In the genomic region with DNA sequence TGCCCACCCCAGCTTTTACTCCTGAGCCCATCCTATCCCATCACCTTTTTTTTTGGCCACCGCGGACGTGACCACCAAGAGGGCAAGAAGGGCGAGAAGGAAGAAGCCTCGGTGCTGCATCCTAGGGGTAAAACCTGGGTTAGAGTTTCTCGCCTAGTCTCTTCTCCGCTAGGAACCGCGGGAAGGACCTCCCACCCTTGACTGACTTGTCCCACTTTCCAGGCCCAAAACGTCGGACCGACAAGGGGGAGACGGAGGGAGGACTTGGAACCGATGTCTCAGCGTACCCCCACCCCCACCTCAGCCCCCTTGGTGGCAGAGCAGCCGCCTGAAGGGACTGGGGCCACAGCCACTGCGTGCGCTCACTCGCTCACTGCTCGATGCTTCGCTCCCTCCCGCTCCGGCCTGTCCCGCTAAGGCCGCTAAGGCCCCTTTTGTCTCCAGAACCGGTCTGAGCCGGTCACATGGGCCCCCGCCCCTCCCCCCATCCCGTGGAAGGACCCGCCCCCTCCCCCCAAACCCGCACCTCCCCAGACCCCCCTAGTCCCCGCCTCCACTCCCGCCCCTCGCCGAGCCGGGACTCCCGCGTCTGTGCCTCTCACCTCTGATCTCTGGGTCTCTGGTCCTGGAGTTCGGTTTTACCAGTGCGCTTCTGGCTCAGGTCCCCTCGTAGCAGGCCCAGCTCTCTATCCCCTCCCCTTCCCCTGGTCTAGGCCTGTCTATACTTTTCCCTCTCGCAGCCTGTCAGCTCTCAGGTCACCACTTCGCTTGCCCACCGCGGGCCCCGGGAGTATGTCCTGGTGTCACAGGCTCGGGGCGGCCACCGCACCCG, we compare ENCODE assay signal across 9 mouse cellular contexts. TPM values are rescaled to one million over a fixed set of nuclear protein-coding genes. Genes with fewer than 3 reads are reported as not detected.
DNase-seq lines count a peak whose midpoint lies in the region; ATAC-seq and TF ChIP-seq lines count a peak whose summit lies in the region.
"Had no signal": no experiment of that assay in that cellular context is flagged by ENCODE, and none has a peak within 500 bp of the region (broad histone marks: within the 10 kb centered on the region; RNA-seq: fewer than 3 reads in every experiment).

No protein-coding gene starts in this region.

- no peaks in the 10 kb centered on the region for H3K27me3 ChIP-seq in embryonic facial prominence, embryonic 11.5 days (ENCODE audit: control insufficient read depth, insufficient read depth, low read length)
- H3K27me3 ChIP-seq in hindbrain, embryonic 16.5 days (replicated peaks; ENCODE audit: control insufficient read depth, insufficient read depth, low read length): 0 out of 2 replicates have a peak, but pooled peaks cover 5% of the 10 kb centered on the region
- H3K27me3 ChIP-seq in lung, postnatal 0 days (replicated peaks; ENCODE audit: insufficient read depth, low read length): no peaks in the 10 kb centered on the region
- no peaks in the 10 kb centered on the region for H3K27me3 ChIP-seq in stomach, postnatal 0 days (ENCODE audit: control insufficient read depth, insufficient read depth, low read length)

- peak overlapping the region; percentile 99 for H3K9ac ChIP-seq in embryonic facial prominence, embryonic 11.5 days (replicated peaks; ENCODE audit: low read length)
- peak overlapping the region; percentile 73 for H3K9ac ChIP-seq in hindbrain, embryonic 16.5 days (ENCODE audit: low read depth, low read length)
- H3K9ac ChIP-seq in lung, postnatal 0 days (replicated peaks; ENCODE audit: low read depth): peak overlapping the region; percentile 32; the same call in 1 of the 2 replicates
- H3K9ac ChIP-seq in stomach, postnatal 0 days (ENCODE audit: low read length): peak overlapping the region; percentile 78

- ATAC-seq in embryonic facial prominence, embryonic 11.5 days (replicated peaks; ENCODE audit: insufficient number of reproducible peaks, low FRiP score, low TSS enrichment, low read depth): peak; percentile 64
- peak; percentile 73 for ATAC-seq in hindbrain, embryonic 16.5 days
- ATAC-seq in lung, postnatal 0 days: peak; percentile 55
- peak; percentile 49; the same call in 1 of the 2 replicates for ATAC-seq in stomach, postnatal 0 days (ENCODE audit: low FRiP score, low TSS enrichment)

- under 1% methylated on average over 48 of the region's 50 CpGs for WGBS in embryonic facial prominence, embryonic 11.5 days
- 1% methylated on average over 41 of the region's 50 CpGs for WGBS in hindbrain, embryonic 16.5 days
- 5% methylated on average over 41 of the region's 50 CpGs for WGBS in lung, postnatal 0 days
- WGBS in stomach, postnatal 0 days: 6% methylated on average over 45 of the region's 50 CpGs

- H3K27ac ChIP-seq in embryonic facial prominence, embryonic 11.5 days (replicated peaks; ENCODE audit: low read depth, low read length): peak overlapping the region; percentile 98
- peak overlapping the region; percentile 71 for H3K27ac ChIP-seq in hindbrain, embryonic 16.5 days (ENCODE audit: low read depth, low read length)
- H3K27ac ChIP-seq in lung, postnatal 0 days (ENCODE audit: low read length): no peak overlapping the region
- peak overlapping the region; percentile 81 for H3K27ac ChIP-seq in stomach, postnatal 0 days (replicated peaks)

- peaks cover 17% of the 10 kb centered on the region for H3K4me1 ChIP-seq in embryonic facial prominence, embryonic 11.5 days (ENCODE audit: control insufficient read depth, insufficient read depth, low read length)
- H3K4me1 ChIP-seq in hindbrain, embryonic 16.5 days (ENCODE audit: control insufficient read depth, insufficient read depth, low read depth, low read length): peaks cover 18% of the 10 kb centered on the region
- peaks cover 13% of the 10 kb centered on the region; the same call in 1 of the 2 replicates for H3K4me1 ChIP-seq in lung, postnatal 0 days (ENCODE audit: insufficient read depth, low read depth, low read length)
- peaks cover 5% of the 10 kb centered on the region for H3K4me1 ChIP-seq in stomach, postnatal 0 days (replicated peaks; ENCODE audit: control insufficient read depth, insufficient read depth)

- DNase-seq in gastrocnemius, postnatal 10 days: peak; percentile 64
- no peak for DNase-seq in gastrocnemius, adult 8-10 months (ENCODE audit: low spot score in 2 of 2)
- DNase-seq in ES-CJ7 (ENCODE audit: low read depth, low spot score): peak; percentile 93
- DNase-seq in embryonic facial prominence, embryonic 11.5 days (ENCODE audit: low spot score): peak; percentile 93
- DNase-seq in lung, postnatal 0 days (ENCODE audit: low spot score): peak; percentile 63
- DNase-seq in stomach, postnatal 0 days (ENCODE audit: low spot score): peak; percentile 61
- DNase-seq in left cerebral cortex, adult 18-20 months (ENCODE audit: low spot score in 2 of 2): no peak

- no peaks in the 10 kb centered on the region; the same call in 1 of the 2 replicates for H3K36me3 ChIP-seq in embryonic facial prominence, embryonic 11.5 days (replicated peaks; ENCODE audit: control insufficient read depth, insufficient read depth, low read depth, low read length)
- H3K36me3 ChIP-seq in hindbrain, embryonic 16.5 days (ENCODE audit: control insufficient read depth, insufficient read depth, low read length): peaks cover 4% of the 10 kb centered on the region
- H3K36me3 ChIP-seq in lung, postnatal 0 days (ENCODE audit: insufficient read depth, low read length): peaks cover 11% of the 10 kb centered on the region
- H3K36me3 ChIP-seq in stomach, postnatal 0 days (ENCODE audit: control insufficient read depth, insufficient read depth, low read length): peaks cover 12% of the 10 kb centered on the region

- peak overlapping the region; percentile 86 for H3K4me2 ChIP-seq in embryonic facial prominence, embryonic 11.5 days (ENCODE audit: low read depth, low read length)
- peak overlapping the region; percentile 58 for H3K4me2 ChIP-seq in hindbrain, embryonic 16.5 days (ENCODE audit: low read length)
- peak overlapping the region; percentile 61 for H3K4me2 ChIP-seq in lung, postnatal 0 days (replicated peaks; ENCODE audit: low read depth, low read length)
- H3K4me2 ChIP-seq in stomach, postnatal 0 days (replicated peaks; ENCODE audit: low read depth): peak overlapping the region; percentile 64

- no peaks in the 10 kb centered on the region for H3K9me3 ChIP-seq in embryonic facial prominence, embryonic 11.5 days (replicated peaks; ENCODE audit: control insufficient read depth, low read length)
- H3K9me3 ChIP-seq in hindbrain, embryonic 16.5 days (ENCODE audit: control insufficient read depth, low read length): no peaks in the 10 kb centered on the region
- H3K9me3 ChIP-seq in lung, postnatal 0 days (ENCODE audit: low read length): no peaks in the 10 kb centered on the region
- H3K9me3 ChIP-seq in stomach, postnatal 0 days (ENCODE audit: control insufficient read depth, low read length): no peaks in the 10 kb centered on the region

- TF ChIP-seq CTCF in lung, postnatal 0 days (IDR thresholded peaks at IDR 0.05): no peak
- no peak for TF ChIP-seq CTCF in stomach, postnatal 0 days (IDR thresholded peaks at IDR 0.05; ENCODE audit: low read depth)

- TF ChIP-seq EP300 in lung, postnatal 0 days (IDR thresholded peaks at IDR 0.05): no peak
- no peak for TF ChIP-seq EP300 in stomach, postnatal 0 days (optimal IDR thresholded peaks at IDR 0.05)

- H3K4me3 ChIP-seq in embryonic facial prominence, embryonic 11.5 days (ENCODE audit: low read depth, low read length): peak overlapping the region; percentile 87
- H3K4me3 ChIP-seq in hindbrain, embryonic 16.5 days (ENCODE audit: low read length): peak overlapping the region; percentile 52
- H3K4me3 ChIP-seq in lung, postnatal 0 days (ENCODE audit: low read depth, low read length): peak overlapping the region; percentile 39
- peak overlapping the region; percentile 49 for H3K4me3 ChIP-seq in stomach, postnatal 0 days (ENCODE audit: low read depth, low read length)

RNA-seq across cellular contexts. Expression of a gene that starts 0.6 kb away (rescaled TPM):
- total RNA-seq in gastrocnemius, postnatal 10 days (2021): 10 to 100 TPM; 43.3 to 55.2 TPM
- under 1 TPM in 3 of 4 experiments, not detected in 1; 0.44 to 0.46 (median 0.45) TPM for total RNA-seq in gastrocnemius, adult 8-10 months (2022)
- polyA plus RNA-seq in embryonic facial prominence, embryonic 11.5 days (2014; fragmentation: Nextera tagmentation; extraction: Ambion mirVana): 1,845 and 1,892 TPM in 2 replicates
- polyA plus RNA-seq in hindbrain, embryonic 16.5 days (2015; fragmentation: Nextera tagmentation; extraction: Ambion mirVana): 160 and 182 TPM in 2 replicates
- 101 and 104 TPM in 2 replicates for polyA plus RNA-seq in lung, postnatal 0 days (2015; fragmentation: Nextera tagmentation; extraction: Ambion mirVana)
- 157 and 170 TPM in 2 replicates for polyA plus RNA-seq in stomach, postnatal 0 days (2015; fragmentation: Nextera tagmentation; extraction: Ambion mirVana)
- total RNA-seq in left cerebral cortex, adult 18-20 months (2021): 10 to 100 TPM; 19.0 to 23.8 TPM
- total RNA-seq: hematopoietic stem cell, adult 5-6 weeks had no signal

RNA-seq across cellular contexts. Expression of a gene that starts 4.5 kb away (rescaled TPM):
- under 1 TPM in 1 of 2 experiments, not detected in 1; 0.16 TPM for total RNA-seq in gastrocnemius, postnatal 10 days (2021)
- not detected for total RNA-seq in gastrocnemius, adult 8-10 months (2022)
- polyA plus RNA-seq in embryonic facial prominence, embryonic 11.5 days (2014; fragmentation: Nextera tagmentation; extraction: Ambion mirVana): 0.20 and 0.34 TPM in 2 replicates
- 1.5 TPM in 2 replicates for polyA plus RNA-seq in hindbrain, embryonic 16.5 days (2015; fragmentation: Nextera tagmentation; extraction: Ambion mirVana)
- polyA plus RNA-seq in lung, postnatal 0 days (2015; fragmentation: Nextera tagmentation; extraction: Ambion mirVana): 0.12 and 0.16 TPM in 2 replicates
- 0.08 and 0.16 TPM in 2 replicates for polyA plus RNA-seq in stomach, postnatal 0 days (2015; fragmentation: Nextera tagmentation; extraction: Ambion mirVana)
- 10 to 100 TPM; 56.6 to 61.4 TPM for total RNA-seq in left cerebral cortex, adult 18-20 months (2021)
- total RNA-seq: hematopoietic stem cell, adult 5-6 weeks had no signal

RNA-seq across cellular contexts. Expression of a gene that starts 14.0 kb away (rescaled TPM):
- total RNA-seq in gastrocnemius, postnatal 10 days (2021): not detected
- not detected for total RNA-seq in gastrocnemius, adult 8-10 months (2022)
- 0.28 TPM in 1 of 2 replicates, not detected in the other for polyA plus RNA-seq in embryonic facial prominence, embryonic 11.5 days (2014; fragmentation: Nextera tagmentation; extraction: Ambion mirVana)
- polyA plus RNA-seq in hindbrain, embryonic 16.5 days (2015; fragmentation: Nextera tagmentation; extraction: Ambion mirVana): 0.16 and 0.29 TPM in 2 replicates
- polyA plus RNA-seq in lung, postnatal 0 days (2015; fragmentation: Nextera tagmentation; extraction: Ambion mirVana): 0.14 and 0.35 TPM in 2 replicates
- polyA plus RNA-seq in stomach, postnatal 0 days (2015; fragmentation: Nextera tagmentation; extraction: Ambion mirVana): 0.13 and 0.15 TPM in 2 replicates
- total RNA-seq in left cerebral cortex, adult 18-20 months (2021): not detected

RNA-seq across cellular contexts. Expression of a gene that starts 44.1 kb away (rescaled TPM):
- total RNA-seq in gastrocnemius, postnatal 10 days (2021): 10 to 100 TPM; 60.5 to 84.3 TPM
- 10 to 100 TPM; 24.7 to 39.3 (median 28.4) TPM for total RNA-seq in gastrocnemius, adult 8-10 months (2022)
- 28.6 and 30.1 TPM in 2 replicates for polyA plus RNA-seq in embryonic facial prominence, embryonic 11.5 days (2014; fragmentation: Nextera tagmentation; extraction: Ambion mirVana)
- polyA plus RNA-seq in hindbrain, embryonic 16.5 days (2015; fragmentation: Nextera tagmentation; extraction: Ambion mirVana): 32.3 and 37.5 TPM in 2 replicates
- polyA plus RNA-seq in lung, postnatal 0 days (2015; fragmentation: Nextera tagmentation; extraction: Ambion mirVana): 50.7 and 54.0 TPM in 2 replicates
- 18.6 and 23.2 TPM in 2 replicates for polyA plus RNA-seq in stomach, postnatal 0 days (2015; fragmentation: Nextera tagmentation; extraction: Ambion mirVana)
- 100 to 1,000 TPM; 491 to 526 TPM for total RNA-seq in left cerebral cortex, adult 18-20 months (2021)

Comparison
In these comparisons a context has a peak if more than half of its experiments do, and no peak if none do; other contexts are left out.
1. DNase-seq: peak in gastrocnemius, postnatal 10 days (single experiment), ES-CJ7 (single experiment), embryonic facial prominence, embryonic 11.5 days (single experiment), lung, postnatal 0 days (single experiment) and stomach, postnatal 0 days (single experiment); none in gastrocnemius, adult 8-10 months (0 of 2) and left cerebral cortex, adult 18-20 months (0 of 2).
2. H3K9ac ChIP-seq: peak in every context shown above with its lines; median percentile 99 in embryonic facial prominence, embryonic 11.5 days; 78 in stomach, postnatal 0 days; 73 in hindbrain, embryonic 16.5 days; 32 in lung, postnatal 0 days.
3. RNA of a gene that starts 0.6 kb away (polyA plus RNA-seq): 1,845 to 1,892 TPM in embryonic facial prominence, embryonic 11.5 days; 160 to 182 TPM in hindbrain, embryonic 16.5 days, 157 to 170 TPM in stomach, postnatal 0 days and 101 to 104 TPM in lung, postnatal 0 days; every median in the first group is over 10 times any median in the second.
4. Peak in every context shown above with its lines, with median percentiles within 50 percentile points of each other: ATAC-seq, H3K4me2 ChIP-seq and H3K4me3 ChIP-seq.